Mouse (Mus musculus) lung, embryonic 16.5 days (tissue): ENCODE data around the gene Tnnt2. TPM values are rescaled to one million over a fixed set of nuclear protein-coding genes. Genes with fewer than 3 reads are reported as not detected.

ENCODE experiments used
- ATAC-seq: fragments of 200-750 bp; cut with Nextera tagmentation; 2 replicates; pipeline ENCODE4 v1.8.0; 2017; ENCODE audit warnings: low read depth, mild to moderate bottlenecking, moderate library complexity
- H3K27ac ChIP-seq: fragments of 300-500 bp; sonication (generic); 2 replicates; pipeline ENCODE4 v1.5.1; 2014; ENCODE audit warnings: mild to moderate bottlenecking, control low read depth, low read length
- H3K27me3 ChIP-seq: fragments of 300-500 bp; sonication (generic); 2 replicates; pipeline ENCODE4 v1.6.1; 2014; ENCODE audit warnings: low read depth, low read length, mixed read lengths; ENCODE audit not compliant: control insufficient read depth, insufficient read depth
- H3K36me3 ChIP-seq: fragments of 300-500 bp; sonication (generic); 2 replicates; pipeline ENCODE4 v1.6.1; 2014; ENCODE audit warnings: low read length; ENCODE audit not compliant: control insufficient read depth, insufficient read depth
- H3K4me1 ChIP-seq: fragments of 300-500 bp; sonication (generic); replicated peaks from 2 replicates; pipeline ENCODE4 v1.6.1; 2014; ENCODE audit warnings: low read length, mixed read lengths; ENCODE audit not compliant: control insufficient read depth, insufficient read depth
- H3K4me2 ChIP-seq: fragments of 300-500 bp; sonication (generic); 2 replicates; pipeline ENCODE4 v1.6.1; 2014; ENCODE audit warnings: low read depth, low read length, control low read depth
- H3K4me3 ChIP-seq: fragments of 300-500 bp; sonication (generic); 2 replicates; pipeline ENCODE4 v1.5.1; 2014; ENCODE audit warnings: mild to moderate bottlenecking, low read length, control low read depth
- H3K9ac ChIP-seq: fragments of 300-500 bp; sonication (generic); 2 replicates; pipeline ENCODE4 v1.6.1; 2014; ENCODE audit warnings: low read length, control low read depth
- H3K9me3 ChIP-seq: fragments of 300-500 bp; sonication (generic); 2 replicates; pipeline ENCODE4 v1.6.1; 2016; ENCODE audit warnings: low read length; ENCODE audit not compliant: control insufficient read depth
- WGBS: fragments of 180-500 bp; shearing (Covaris S2); extraction: QIAGEN DNeasy Blood & Tissue Kit; methylation state at CpG from one replicate; pipeline ENCODE4 v1.1.7; 2014; 5-methylcytosine and 5-hydroxymethylcytosine counted together
- polyA plus RNA-seq: library from polyadenylated mRNA; unstranded; fragments of >200 nt; fragmentation: Nextera tagmentation; extraction: Ambion mirVana; gene quantifications from 2 replicates; pipeline ENCODE4 v1.2.1, GENCODE M21; 2015

Gene Tnnt2
- polyA plus RNA-seq, 1 experiment from 2014 or later = 158 TPM

- H3K4me1 ChIP-seq = peaks cover 5% of the 10 kb centered on the region
These were observed 11.6 kb downstream of the Tnnt2 start for GRCm38 (mm10) chr1:135847611-135848351.

GRCm38 (mm10) chr1:135850722-135851512 lies 14.8 kb downstream of the Tnnt2 start:
- H3K36me3 ChIP-seq = no peaks in the 10 kb centered on the region
- H3K4me1 ChIP-seq = no peaks in the 10 kb centered on the region; the same call in none of the 2 replicates
- no peak overlapping the region for H3K4me3 ChIP-seq
- H3K9ac ChIP-seq = no peak overlapping the region
- 66% methylated on average over 12 of the region's 12 CpGs for WGBS
- H3K4me2 ChIP-seq = no peak overlapping the region
- no peaks in the 10 kb centered on the region for H3K9me3 ChIP-seq
- H3K27me3 ChIP-seq = no peaks in the 10 kb centered on the region
- H3K27ac ChIP-seq = no peak overlapping the region
- 0 out of 2 replicates have a peak, but pooled peaks have one; percentile 24 for ATAC-seq

More at GRCm38 (mm10) chr1:135847611-135848351, 11.6 kb downstream of the Tnnt2 start:
- no peaks in the 10 kb centered on the region for H3K36me3 ChIP-seq
- H3K4me3 ChIP-seq = no peak overlapping the region
- no peak overlapping the region for H3K27ac ChIP-seq
- H3K9ac ChIP-seq = no peak overlapping the region
- WGBS = 76% methylated on average over 17 of the region's 17 CpGs
- no peaks in the 10 kb centered on the region for H3K27me3 ChIP-seq
- no peak for ATAC-seq
- no peaks in the 10 kb centered on the region for H3K9me3 ChIP-seq
- no peak overlapping the region for H3K4me2 ChIP-seq

GRCm38 (mm10) chr1:135852044-135852756 lies 16.0 kb downstream of the Tnnt2 start:
- ATAC-seq = 0 out of 2 replicates have a peak, but pooled peaks have one; percentile 24
- no peaks in the 10 kb centered on the region; the same call in none of the 2 replicates for H3K4me1 ChIP-seq
- no peak overlapping the region for H3K27ac ChIP-seq
- H3K4me3 ChIP-seq = no peak overlapping the region
- peak overlapping the region; percentile 31; the same call in 1 of the 2 replicates for H3K9ac ChIP-seq
- H3K4me2 ChIP-seq = no peak overlapping the region
- H3K9me3 ChIP-seq = no peaks in the 10 kb centered on the region
- 44% methylated on average over 13 of the region's 13 CpGs for WGBS
- no peaks in the 10 kb centered on the region for H3K36me3 ChIP-seq
- H3K27me3 ChIP-seq = no peaks in the 10 kb centered on the region

- WGBS = 87% methylated on average over 3 of the region's 4 CpGs
- Histone ChIP-seq H3K4me2 (no peak overlapping the region), H3K36me3 (no peaks in the 10 kb centered on the region), H3K4me3 (no peak overlapping the region), H3K27me3 (no peaks in the 10 kb centered on the region), H3K4me1 (no peaks in the 10 kb centered on the region; the same call in none of the 2 replicates), H3K9me3 (no peaks in the 10 kb centered on the region), H3K9ac (no peak overlapping the region), H3K27ac (no peak overlapping the region)
- no peak for ATAC-seq
These were observed 17.0 kb downstream of the Tnnt2 start for GRCm38 (mm10) chr1:135853200-135853599.

GRCm38 (mm10) chr1:135854591-135855343 lies 18.6 kb downstream of the Tnnt2 start:
- no peaks in the 10 kb centered on the region for H3K9me3 ChIP-seq
- H3K4me1 ChIP-seq = no peaks in the 10 kb centered on the region; the same call in none of the 2 replicates
- no peak overlapping the region for H3K27ac ChIP-seq
- ATAC-seq = no peak
- H3K4me3 ChIP-seq = no peak overlapping the region
- no peaks in the 10 kb centered on the region for H3K27me3 ChIP-seq
- H3K9ac ChIP-seq = no peak overlapping the region
- no peaks in the 10 kb centered on the region for H3K36me3 ChIP-seq
- WGBS = 84% methylated on average over 6 of the region's 6 CpGs
- H3K4me2 ChIP-seq = no peak overlapping the region

DNA sequence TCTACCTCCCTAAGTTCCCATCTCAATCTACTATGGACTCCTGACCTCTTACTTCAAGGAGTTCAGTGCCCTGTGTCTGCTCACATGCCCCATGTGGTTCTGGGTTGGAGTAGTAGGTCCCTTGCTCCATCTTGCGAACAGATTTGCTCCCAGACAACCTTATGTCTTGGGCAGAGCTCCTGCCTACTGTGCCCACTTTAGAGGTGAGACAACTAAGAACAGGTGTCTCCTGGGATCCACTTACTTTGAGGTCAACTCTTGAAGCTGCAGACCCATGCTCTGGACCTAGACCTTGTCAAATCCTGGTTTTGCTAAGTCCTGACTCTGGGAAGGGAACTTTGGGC lies 19.2 kb downstream of the Tnnt2 start:
- no peak overlapping the region for H3K4me3 ChIP-seq
- H3K4me2 ChIP-seq = no peak overlapping the region
- no peak for ATAC-seq
- H3K9ac ChIP-seq = no peak overlapping the region
- H3K27ac ChIP-seq = no peak overlapping the region
- no peaks in the 10 kb centered on the region for H3K36me3 ChIP-seq
- 100% methylated on average over 1 of the region's 1 CpGs for WGBS
- no peaks in the 10 kb centered on the region for H3K27me3 ChIP-seq
- H3K4me1 ChIP-seq = no peaks in the 10 kb centered on the region; the same call in none of the 2 replicates
- H3K9me3 ChIP-seq = no peaks in the 10 kb centered on the region

DNA sequence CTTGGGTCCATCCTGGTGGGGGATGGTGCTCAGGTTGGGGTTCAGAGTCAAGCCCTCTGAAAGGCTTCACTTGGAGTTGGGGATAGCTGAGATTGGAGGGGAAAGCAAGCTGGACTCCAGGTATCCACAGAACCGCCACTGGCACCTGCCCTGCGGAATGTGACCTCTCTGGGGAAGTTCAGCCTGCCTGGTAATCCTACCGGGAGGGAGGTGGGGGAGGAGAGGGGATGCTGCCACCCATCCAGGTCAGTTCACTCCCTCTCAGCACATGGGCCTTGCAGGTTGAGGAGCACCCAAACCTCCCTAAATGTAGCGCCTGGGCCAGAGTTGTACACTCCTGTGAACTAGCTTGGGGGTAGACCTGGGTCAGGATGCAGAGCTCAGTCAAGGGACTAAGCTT lies 19.9 kb downstream of the Tnnt2 start:
- no peak overlapping the region for H3K4me3 ChIP-seq
- no peak overlapping the region for H3K9ac ChIP-seq
- H3K27me3 ChIP-seq = no peaks in the 10 kb centered on the region
- H3K36me3 ChIP-seq = no peaks in the 10 kb centered on the region
- H3K27ac ChIP-seq = no peak overlapping the region
- no peaks in the 10 kb centered on the region for H3K9me3 ChIP-seq
- no peak for ATAC-seq
- WGBS = 51% methylated on average over 4 of the region's 4 CpGs
- no peaks in the 10 kb centered on the region; the same call in none of the 2 replicates for H3K4me1 ChIP-seq
- H3K4me2 ChIP-seq = no peak overlapping the region

GRCm38 (mm10) chr1:135857137-135857775 lies 21.1 kb downstream of the Tnnt2 start:
- no peaks in the 10 kb centered on the region; the same call in 1 of the 2 replicates for H3K4me1 ChIP-seq
- H3K36me3 ChIP-seq = no peaks in the 10 kb centered on the region
- H3K4me2 ChIP-seq = no peak overlapping the region
- H3K9ac ChIP-seq = no peak overlapping the region
- no peaks in the 10 kb centered on the region for H3K27me3 ChIP-seq
- H3K4me3 ChIP-seq = no peak overlapping the region
- H3K27ac ChIP-seq = peak overlapping the region; percentile 42; the same call in 1 of the 2 replicates
- WGBS = 47% methylated on average over 11 of the region's 11 CpGs
- ATAC-seq = peak; percentile 84
- no peaks in the 10 kb centered on the region for H3K9me3 ChIP-seq
